Mouse (Mus musculus) CH12F3 (cell line): Measurements from ENCODE around the gene Ablim1.

ENCODE experiments used
- in situ Hi-C: fragments of 300-500 bp; cut with MboI; formaldehyde crosslinking; loops from 2 replicates; pipeline ENCODE4 v1.14.3; 2020; ENCODE audit warnings: low sequenced_read_pairs

The Ablim1 gene

GRCm38 (mm10) chr19:57084520-57085166, 230.1 kb downstream of the Ablim1 start:
- in situ Hi-C loops: no loop called here

DNA sequence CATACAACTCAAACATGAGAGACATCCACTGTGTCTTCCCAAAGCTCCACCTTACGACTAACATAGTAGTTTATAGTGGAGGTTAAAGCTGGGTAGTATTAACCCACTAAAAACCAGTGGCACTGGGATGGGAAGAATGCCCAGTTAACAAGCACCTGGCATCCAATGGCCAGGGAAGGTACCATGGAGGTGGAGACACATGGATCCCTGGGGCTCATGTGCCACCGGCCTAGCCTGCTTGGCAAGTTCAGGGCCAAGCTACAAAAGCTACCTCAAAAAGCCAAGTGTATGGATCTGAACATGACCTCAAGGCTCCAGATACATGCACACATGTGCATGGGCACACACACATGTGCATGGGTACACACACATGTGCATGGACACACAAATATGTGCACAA, 230.8 kb downstream of the Ablim1 start:
- in situ Hi-C loops: no loop called here

DNA sequence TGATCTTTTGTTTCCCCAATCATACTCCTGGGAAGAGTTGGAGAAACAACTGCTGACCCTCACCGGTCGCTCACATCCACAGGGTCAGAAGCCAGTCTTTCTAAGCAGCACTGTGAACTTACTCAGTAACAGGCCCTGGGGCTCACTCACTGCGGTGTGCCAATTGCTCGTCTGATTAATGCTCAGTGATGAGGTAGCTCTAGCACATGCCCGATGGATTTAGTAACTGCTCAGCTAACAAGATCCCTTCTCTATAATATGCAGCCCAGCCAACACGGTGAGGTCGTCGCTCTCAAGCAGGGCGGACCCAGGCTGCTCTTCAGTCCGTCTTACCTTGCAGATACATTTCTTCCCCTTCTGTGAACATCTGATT, 231.6 kb downstream of the Ablim1 start:
- in situ Hi-C loops: no loop called here

DNA sequence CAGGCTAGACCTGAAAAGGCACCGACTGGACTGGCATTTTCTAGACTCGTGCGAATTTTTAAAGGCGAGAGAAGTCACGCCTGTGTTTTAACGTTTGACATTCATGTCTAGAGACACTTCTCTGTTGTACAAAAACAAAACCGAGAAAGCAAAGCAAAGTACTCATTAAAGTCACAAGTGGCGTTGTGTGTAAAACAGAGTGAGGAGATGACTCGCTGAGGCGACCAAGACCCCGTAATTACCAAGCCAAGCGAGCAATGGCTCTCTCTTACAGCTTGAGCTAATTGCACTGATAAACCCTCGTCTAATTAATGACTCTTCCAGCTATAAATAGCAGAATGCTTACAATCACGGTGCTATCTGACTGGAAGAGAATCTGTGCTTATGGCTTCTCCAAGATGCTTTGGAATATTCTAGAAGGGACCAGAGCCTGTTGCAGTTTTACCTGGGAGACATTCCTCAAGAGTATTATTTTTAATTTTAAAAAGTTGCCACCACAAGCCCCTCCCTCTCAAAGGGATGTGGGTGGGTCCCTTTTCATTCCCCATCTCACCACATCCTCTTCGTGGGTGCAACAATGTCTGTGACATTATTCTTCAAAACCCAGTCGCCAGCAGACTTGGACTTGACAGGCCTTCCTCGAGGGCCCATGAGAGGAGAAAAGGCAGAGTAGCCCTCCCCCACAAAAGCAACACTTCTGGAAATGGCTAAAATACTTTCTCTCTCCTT, 232.1 kb downstream of the Ablim1 start:
- in situ Hi-C loops: no loop called here

GRCm38 (mm10) chr19:57081536-57081935, 233.2 kb downstream of the Ablim1 start:
- in situ Hi-C loops: no loop called here

DNA sequence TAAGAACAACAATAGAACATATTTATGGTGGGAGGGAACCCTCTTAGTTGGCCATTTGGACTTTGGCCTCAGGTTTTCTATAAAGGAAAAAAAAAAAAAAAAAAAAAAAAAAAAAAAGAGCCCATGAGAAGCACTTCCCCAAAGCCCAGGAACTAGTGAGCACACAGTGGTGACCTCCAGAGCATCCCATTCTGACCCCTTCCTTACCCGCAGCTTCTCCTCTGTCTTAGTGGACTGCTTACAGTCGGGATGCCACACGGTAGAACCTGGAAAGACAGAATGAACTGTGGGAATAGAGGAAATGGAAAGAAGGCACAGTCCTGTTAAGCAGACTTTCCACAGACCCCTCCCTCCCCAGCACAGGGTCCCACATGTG, 235.1 kb downstream of the Ablim1 start:
- in situ Hi-C loops: no loop called here

- in situ Hi-C loops: no loop called here
These were observed 235.7 kb downstream of the Ablim1 start for GRCm38 (mm10) chr19:57078867-57079605.

- in situ Hi-C loops: no loop called here
These were observed 236.7 kb downstream of the Ablim1 start for GRCm38 (mm10) chr19:57077826-57078699.

DNA sequence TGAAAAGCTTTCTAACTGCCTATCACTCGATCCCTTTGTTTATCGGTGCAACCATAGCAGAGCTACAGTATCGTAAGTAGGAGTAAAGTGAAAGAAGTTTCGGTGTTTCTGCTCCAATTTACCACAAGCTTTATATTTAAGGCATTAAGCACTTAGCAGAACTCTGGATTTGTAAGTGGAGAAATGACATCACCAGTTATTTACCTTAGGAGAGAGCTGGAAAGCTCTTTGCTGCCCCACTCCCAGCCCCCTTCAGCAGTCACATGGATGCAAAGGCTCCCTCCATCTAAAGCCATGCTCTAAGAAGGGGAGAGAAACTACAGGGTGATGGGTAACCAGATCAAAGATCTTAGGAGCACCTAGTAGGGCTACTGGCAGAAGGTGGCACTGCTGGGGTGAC, 241.3 kb downstream of the Ablim1 start:
- in situ Hi-C loops: no loop called here

DNA sequence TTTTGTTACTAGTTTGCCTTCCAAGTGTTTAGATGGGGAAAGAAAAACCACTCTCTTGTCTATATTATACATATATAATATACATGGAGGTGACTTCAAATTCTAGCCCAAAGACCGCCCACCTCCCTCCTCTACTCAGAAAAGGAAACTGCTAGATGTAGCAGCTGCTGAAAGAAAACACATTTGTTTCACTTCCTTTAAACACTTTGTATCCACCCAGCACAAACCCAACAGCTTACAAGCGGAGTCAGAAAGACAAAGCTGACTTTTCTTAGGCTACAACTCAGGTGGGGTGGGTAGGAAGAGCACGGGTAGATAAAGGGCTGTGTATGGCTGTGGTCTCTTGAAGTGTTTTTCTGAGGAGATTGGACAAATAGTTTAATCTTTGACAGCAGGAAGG, 242.0 kb downstream of the Ablim1 start:
- in situ Hi-C loops: no loop called here

DNA sequence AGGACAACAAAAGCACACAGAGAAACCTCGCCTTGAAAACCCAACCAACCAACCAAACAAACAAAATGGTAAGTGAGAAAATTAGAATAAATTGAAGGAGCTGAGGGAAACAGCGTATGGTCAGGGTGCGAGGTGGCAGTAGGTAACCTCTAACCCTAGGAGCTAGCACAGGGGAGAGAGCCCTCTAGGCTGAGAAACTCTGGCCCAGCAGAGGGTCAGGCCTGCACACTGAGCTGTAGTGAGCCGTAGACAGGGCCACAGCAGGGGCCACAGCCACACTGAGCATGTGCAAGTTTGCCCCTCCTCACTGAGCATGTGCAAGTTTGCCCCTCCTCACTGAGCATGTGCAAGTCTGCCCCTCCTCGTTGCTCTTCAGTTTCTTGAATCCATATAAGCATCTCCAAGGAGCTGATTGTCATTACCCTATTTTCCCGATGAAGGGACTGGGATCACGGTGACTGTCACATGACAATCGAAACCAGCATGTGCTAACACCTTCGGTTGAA, 247.6 kb downstream of the Ablim1 start:
- in situ Hi-C loops: no loop called here

GRCm38 (mm10) chr19:57066313-57066712, 248.4 kb downstream of the Ablim1 start:
- in situ Hi-C loops: no loop called here

DNA sequence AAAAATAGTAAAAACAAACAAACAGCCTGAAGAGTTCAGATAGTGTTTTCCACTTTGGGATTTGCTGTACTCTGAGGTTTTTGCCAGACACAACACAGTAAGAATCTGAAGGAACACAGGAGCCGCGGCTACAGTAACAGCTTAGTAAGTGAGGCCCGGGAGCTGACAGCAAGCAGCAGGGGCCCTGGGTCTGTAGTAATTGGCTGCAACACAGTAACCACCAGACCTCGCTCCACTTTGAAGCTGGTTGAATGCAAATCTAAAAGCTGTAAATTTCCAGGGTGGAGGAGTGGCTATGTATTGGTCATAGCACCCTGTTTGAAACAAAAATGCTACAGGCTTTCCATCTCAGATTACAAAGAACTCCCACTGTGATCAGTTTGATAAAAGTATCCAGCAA, 252.0 kb downstream of the Ablim1 start:
- in situ Hi-C loops: no loop called here

DNA sequence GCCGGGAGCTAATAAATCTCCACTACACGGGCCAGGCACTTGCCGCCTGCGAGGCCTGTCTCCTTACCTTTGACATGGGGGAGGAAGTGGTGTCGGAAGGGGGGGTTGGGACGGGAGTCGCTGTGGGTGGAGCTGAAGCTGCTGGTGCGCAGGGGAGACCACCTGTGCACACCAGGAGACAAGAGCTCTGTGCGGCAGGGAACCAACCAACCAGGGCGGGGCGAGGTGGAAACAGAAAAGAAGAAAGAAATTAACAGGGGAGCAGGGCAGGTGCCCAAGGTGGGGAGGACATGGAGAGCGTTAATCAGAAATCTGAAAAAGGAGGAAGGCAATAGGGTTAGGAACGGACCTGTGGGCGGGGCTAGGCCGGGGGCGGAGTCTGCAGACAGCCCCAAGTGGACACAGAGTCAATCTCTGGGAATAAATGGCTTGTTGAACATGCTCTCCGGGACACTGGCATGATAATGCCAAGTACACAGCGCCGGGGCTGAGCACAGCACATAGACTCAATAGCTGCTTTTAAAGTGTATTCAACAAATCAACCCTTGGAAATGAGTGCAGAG, 255.6 kb downstream of the Ablim1 start:
- in situ Hi-C loops: no loop called here

DNA sequence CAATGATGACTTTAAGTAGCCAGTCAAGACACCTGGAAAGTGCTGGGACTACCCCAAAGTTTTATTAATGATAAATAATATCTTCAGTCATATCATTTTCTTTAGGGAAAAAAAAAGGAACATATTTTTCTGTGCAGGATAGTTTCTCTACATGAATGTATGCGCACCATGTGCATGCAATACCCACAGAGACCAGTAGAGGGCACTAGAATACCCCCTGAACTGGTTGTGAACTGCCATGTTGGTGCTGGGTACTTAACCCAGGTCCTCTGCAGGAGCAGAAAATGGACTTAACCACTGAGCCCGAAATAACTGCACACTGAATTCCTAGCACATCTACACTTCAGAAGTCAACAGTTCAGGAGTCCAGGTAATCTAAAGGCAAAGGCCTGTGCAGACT, 257.2 kb downstream of the Ablim1 start:
- in situ Hi-C loops: no loop called here

GRCm38 (mm10) chr19:57055215-57056120, 259.3 kb downstream of the Ablim1 start:
- in situ Hi-C loops: no loop called here

GRCm38 (mm10) chr19:57052959-57053358, 261.8 kb downstream of the Ablim1 start:
- in situ Hi-C loops: no loop called here

DNA sequence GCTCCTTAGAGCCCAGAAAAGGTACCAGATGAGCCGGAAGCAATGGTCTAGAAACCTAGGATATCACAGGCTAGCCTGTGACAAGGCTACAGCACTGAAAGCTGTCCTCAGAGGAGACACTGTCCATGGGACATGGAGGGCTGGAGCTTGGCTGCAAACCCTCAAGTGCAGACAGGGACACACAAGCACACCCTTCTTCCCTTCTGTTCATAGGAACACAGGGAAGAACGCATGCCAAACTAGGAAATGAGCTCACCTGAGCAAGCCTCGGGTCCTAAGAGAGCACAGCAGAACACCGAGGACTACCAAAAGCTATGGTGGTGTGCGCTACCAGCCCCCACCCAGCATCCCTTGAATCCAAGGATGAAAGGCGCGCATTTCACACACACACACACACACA, 262.7 kb downstream of the Ablim1 start:
- in situ Hi-C loops: no loop called here

GRCm38 (mm10) chr19:57049592-57050090, 265.1 kb downstream of the Ablim1 start:
- in situ Hi-C loops: no loop called here
